Mouse (Mus musculus): ENCODE results near the gene Smndc1. TPM values are rescaled to one million over a fixed set of nuclear protein-coding genes. Genes with fewer than 3 reads are reported as not detected.

Smndc1 gene
- polyA plus RNA-seq, 1 experiment from 2014 or later, result 43.8 TPM

DNA sequence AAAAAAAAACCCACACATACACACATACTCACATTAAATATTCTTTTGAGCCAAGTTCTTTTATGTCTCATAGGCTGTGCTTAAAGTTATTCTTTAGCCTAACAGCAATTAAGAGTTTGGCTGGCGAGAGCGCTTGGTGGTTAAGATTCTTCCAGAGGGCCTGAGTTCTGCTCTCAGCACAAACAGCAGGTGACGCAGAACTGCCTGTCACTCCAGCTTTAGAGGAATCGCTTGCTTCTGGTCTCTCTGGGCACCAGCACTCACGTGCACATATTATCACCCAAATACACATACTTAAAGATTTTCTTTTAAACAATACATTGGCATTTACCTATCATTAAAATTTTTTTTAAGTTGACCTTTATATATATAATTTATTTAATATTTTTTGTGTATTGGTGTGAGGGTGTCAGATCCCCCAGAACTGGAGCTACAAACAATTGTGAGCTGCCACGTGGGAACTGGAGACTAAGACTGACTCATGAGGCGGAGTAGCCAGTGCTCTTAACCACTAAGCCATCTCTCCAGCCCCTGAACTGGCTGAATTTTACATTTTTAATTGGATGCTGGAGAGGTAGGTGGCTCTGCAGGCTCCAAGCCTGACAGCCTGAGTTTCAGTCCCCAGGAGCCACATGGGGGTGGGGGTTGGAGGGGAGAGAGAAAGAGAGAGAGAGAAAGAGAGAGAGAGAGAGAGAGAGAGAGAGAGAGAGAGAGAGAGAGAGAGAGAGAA, 35.9 kb downstream of the Smndc1 start:
- Histone ChIP-seq H3K4me1 (replicated peaks; ENCODE audit: control insufficient read depth, insufficient read depth, low read length) (peaks cover 5% of the 10 kb centered on the region), H3K4me3 (ENCODE audit: low read depth, low read length) (no peak overlapping the region), H3K27ac (ENCODE audit: low read depth) (no peak overlapping the region), H3K36me3 (ENCODE audit: control insufficient read depth, insufficient read depth, low read length) (peaks cover 12% of the 10 kb centered on the region), H3K27me3 (replicated peaks; ENCODE audit: control insufficient read depth, insufficient read depth, low read length) (no peaks in the 10 kb centered on the region), H3K4me2 (ENCODE audit: low read length) (no peak overlapping the region), H3K9ac (ENCODE audit: low read length) (no peak overlapping the region), H3K9me3 (ENCODE audit: control insufficient read depth, low read length) (no peaks in the 10 kb centered on the region)
- DNase-seq (ENCODE audit: low spot score), result no peak
- WGBS, result 81% methylated on average over 7 of the region's 7 CpGs
- no peak for ATAC-seq (replicated peaks; ENCODE audit: low FRiP score, low TSS enrichment, low read depth)

- Histone ChIP-seq H3K9me3 (ENCODE audit: control insufficient read depth, low read length) (no peaks in the 10 kb centered on the region), H3K36me3 (ENCODE audit: control insufficient read depth, insufficient read depth, low read length) (peaks cover 12% of the 10 kb centered on the region), H3K4me2 (ENCODE audit: low read length) (no peak overlapping the region), H3K9ac (ENCODE audit: low read length) (no peak overlapping the region), H3K27me3 (replicated peaks; ENCODE audit: control insufficient read depth, insufficient read depth, low read length) (no peaks in the 10 kb centered on the region), H3K27ac (ENCODE audit: low read depth) (no peak overlapping the region), H3K4me3 (ENCODE audit: low read depth, low read length) (no peak overlapping the region), H3K4me1 (replicated peaks; ENCODE audit: control insufficient read depth, insufficient read depth, low read length) (no peaks in the 10 kb centered on the region; the same call in 1 of the 2 replicates)
- no peak for ATAC-seq (replicated peaks; ENCODE audit: low FRiP score, low TSS enrichment, low read depth)
- 87% methylated on average over 7 of the region's 7 CpGs for WGBS
- DNase-seq (ENCODE audit: low spot score), result no peak
Observed at GRCm38 (mm10) chr19:53353864-53354263, 36.5 kb downstream of the Smndc1 start.

DNA sequence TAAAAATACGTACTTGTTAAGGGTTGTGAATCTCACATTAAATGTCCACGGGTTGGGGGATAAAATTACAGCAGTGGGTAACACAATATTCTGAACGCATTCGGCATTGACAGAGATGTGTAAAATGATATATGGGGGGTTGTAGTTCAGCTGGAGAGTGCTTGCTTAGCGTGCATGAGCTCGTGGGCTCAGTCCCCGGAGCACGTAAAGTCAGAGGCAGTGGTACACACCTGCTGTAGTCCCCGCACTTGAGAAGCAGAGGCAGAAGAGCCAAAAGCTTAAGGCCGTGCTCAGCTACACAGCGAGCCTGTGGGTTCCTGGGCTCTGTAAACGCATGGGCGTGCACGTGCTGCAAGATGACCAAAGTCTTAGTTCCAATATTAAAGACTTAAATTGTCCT, 44.6 kb downstream of the Smndc1 start:
- Histone ChIP-seq H3K36me3 (ENCODE audit: control insufficient read depth, insufficient read depth, low read length) (peaks cover 8% of the 10 kb centered on the region; the same call in 1 of the 2 replicates), H3K27ac (ENCODE audit: low read depth) (no peak overlapping the region), H3K4me2 (ENCODE audit: low read length) (no peak overlapping the region), H3K9me3 (ENCODE audit: control insufficient read depth, low read length) (no peaks in the 10 kb centered on the region), H3K4me3 (ENCODE audit: low read depth, low read length) (no peak overlapping the region), H3K27me3 (replicated peaks; ENCODE audit: control insufficient read depth, insufficient read depth, low read length) (no peaks in the 10 kb centered on the region), H3K4me1 (replicated peaks; ENCODE audit: control insufficient read depth, insufficient read depth, low read length) (no peaks in the 10 kb centered on the region; the same call in 1 of the 2 replicates), H3K9ac (ENCODE audit: low read length) (no peak overlapping the region)
- no peak for DNase-seq (ENCODE audit: low spot score)
- no peak for ATAC-seq (replicated peaks; ENCODE audit: low FRiP score, low TSS enrichment, low read depth)
- 74% methylated on average over 14 of the region's 14 CpGs for WGBS

DNA sequence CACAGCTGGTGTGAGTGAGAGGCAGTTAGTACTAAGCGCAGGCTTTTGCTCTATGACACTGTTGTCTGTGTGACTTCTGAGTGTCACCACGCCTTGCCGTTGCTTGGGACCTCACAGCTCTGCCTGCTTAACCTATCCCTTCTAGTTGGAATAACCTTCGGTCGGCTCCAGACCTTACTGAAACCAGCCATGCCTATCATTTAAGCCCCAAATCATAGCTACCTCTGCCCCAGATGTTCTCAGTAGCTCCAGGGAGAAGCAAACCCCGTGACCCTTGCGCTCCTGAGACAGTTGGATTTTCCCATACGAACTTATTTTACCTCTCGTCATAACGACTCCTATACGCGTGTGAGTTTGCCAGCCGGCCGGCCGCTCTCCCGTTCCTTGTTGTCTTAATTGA, 46.3 kb downstream of the Smndc1 start:
- Histone ChIP-seq H3K4me1 (replicated peaks; ENCODE audit: control insufficient read depth, insufficient read depth, low read length) (peaks cover 7% of the 10 kb centered on the region; the same call in 1 of the 2 replicates), H3K4me3 (ENCODE audit: low read depth, low read length) (no peak overlapping the region), H3K27me3 (replicated peaks; ENCODE audit: control insufficient read depth, insufficient read depth, low read length) (no peaks in the 10 kb centered on the region), H3K9me3 (ENCODE audit: control insufficient read depth, low read length) (no peaks in the 10 kb centered on the region), H3K36me3 (ENCODE audit: control insufficient read depth, insufficient read depth, low read length) (0 out of 2 replicates have a peak, but pooled peaks cover 6% of the 10 kb centered on the region), H3K4me2 (ENCODE audit: low read length) (no peak overlapping the region), H3K9ac (ENCODE audit: low read length) (no peak overlapping the region), H3K27ac (ENCODE audit: low read depth) (no peak overlapping the region)
- WGBS, result 86% methylated on average over 16 of the region's 16 CpGs
- ATAC-seq (replicated peaks; ENCODE audit: low FRiP score, low TSS enrichment, low read depth), result no peak
- no peak for DNase-seq (ENCODE audit: low spot score)

GRCm38 (mm10) chr19:53343174-53343881, 47.0 kb downstream of the Smndc1 start:
- no peaks in the 10 kb centered on the region for H3K27me3 ChIP-seq (replicated peaks; ENCODE audit: control insufficient read depth, insufficient read depth, low read length)
- no peak for ATAC-seq (replicated peaks; ENCODE audit: low FRiP score, low TSS enrichment, low read depth)
- no peak overlapping the region for H3K27ac ChIP-seq (ENCODE audit: low read depth)
- no peaks in the 10 kb centered on the region for H3K9me3 ChIP-seq (ENCODE audit: control insufficient read depth, low read length)
- no peak for DNase-seq (ENCODE audit: low spot score)
- H3K4me3 ChIP-seq (ENCODE audit: low read depth, low read length), result no peak overlapping the region
- peaks cover 7% of the 10 kb centered on the region; the same call in 1 of the 2 replicates for H3K36me3 ChIP-seq (ENCODE audit: control insufficient read depth, insufficient read depth, low read length)
- H3K9ac ChIP-seq (ENCODE audit: low read length), result no peak overlapping the region
- peaks cover 7% of the 10 kb centered on the region; the same call in 1 of the 2 replicates for H3K4me1 ChIP-seq (replicated peaks; ENCODE audit: control insufficient read depth, insufficient read depth, low read length)
- H3K4me2 ChIP-seq (ENCODE audit: low read length), result no peak overlapping the region
- 88% methylated on average over 13 of the region's 13 CpGs for WGBS

DNA sequence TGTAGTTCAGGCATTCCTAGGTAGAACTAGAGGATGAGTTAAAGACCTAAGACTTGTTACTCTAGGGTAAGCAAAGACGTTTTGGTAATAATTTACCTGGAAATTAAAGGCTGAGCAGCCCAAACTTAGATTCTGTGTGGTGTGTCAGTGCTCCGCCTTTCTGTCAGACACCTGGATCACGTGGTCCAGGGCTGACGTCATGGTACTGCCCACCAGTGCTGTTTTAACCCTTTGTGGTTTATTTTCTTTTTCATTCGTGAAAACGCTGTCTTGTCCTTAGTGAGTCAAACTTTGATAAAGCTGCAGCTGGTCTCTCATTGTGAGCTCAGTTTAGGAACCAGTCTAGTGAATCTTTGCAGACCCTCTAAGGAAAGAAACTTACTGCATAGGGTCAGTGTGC, 50.0 kb downstream of the Smndc1 start:
- Histone ChIP-seq H3K4me1 (replicated peaks; ENCODE audit: control insufficient read depth, insufficient read depth, low read length) (peaks cover 7% of the 10 kb centered on the region; the same call in 1 of the 2 replicates), H3K36me3 (ENCODE audit: control insufficient read depth, insufficient read depth, low read length) (peaks cover 16% of the 10 kb centered on the region), H3K9me3 (ENCODE audit: control insufficient read depth, low read length) (no peaks in the 10 kb centered on the region), H3K4me3 (ENCODE audit: low read depth, low read length) (no peak overlapping the region), H3K9ac (ENCODE audit: low read length) (no peak overlapping the region), H3K27ac (ENCODE audit: low read depth) (no peak overlapping the region), H3K27me3 (replicated peaks; ENCODE audit: control insufficient read depth, insufficient read depth, low read length) (no peaks in the 10 kb centered on the region), H3K4me2 (ENCODE audit: low read length) (peak overlapping the region; percentile 9; the same call in 1 of the 2 replicates)
- WGBS, result 19% methylated on average over 6 of the region's 6 CpGs
- DNase-seq (ENCODE audit: low spot score) (peak; percentile 59), ATAC-seq (replicated peaks; ENCODE audit: low FRiP score, low TSS enrichment, low read depth) (0 out of 2 replicates have a peak, but pooled peaks have one; percentile 30)

DNA sequence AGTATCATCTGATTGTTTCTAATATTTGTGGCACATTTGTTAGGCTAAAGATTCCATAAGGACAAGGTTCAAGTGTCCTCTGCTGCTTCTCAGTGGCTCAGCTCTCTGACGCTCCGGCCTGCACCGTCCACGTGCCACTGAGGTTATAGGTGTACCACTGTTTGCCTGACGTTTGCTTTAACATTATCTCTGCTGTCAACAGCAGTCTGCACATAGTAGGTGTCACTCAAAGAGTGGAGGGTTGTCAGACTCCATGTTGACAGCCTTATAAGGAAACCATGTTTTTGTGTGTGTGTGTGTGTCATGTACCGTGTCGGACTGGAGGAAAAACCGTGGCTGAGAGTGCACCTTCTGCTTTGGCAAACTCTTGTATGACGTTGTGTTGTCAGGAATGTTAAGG, 55.1 kb downstream of the Smndc1 start:
- DNase-seq (ENCODE audit: low spot score) (no peak), ATAC-seq (replicated peaks; ENCODE audit: low FRiP score, low TSS enrichment, low read depth) (no peak)
- Histone ChIP-seq H3K4me3 (ENCODE audit: low read depth, low read length) (no peak overlapping the region), H3K9me3 (ENCODE audit: control insufficient read depth, low read length) (no peaks in the 10 kb centered on the region), H3K27me3 (replicated peaks; ENCODE audit: control insufficient read depth, insufficient read depth, low read length) (no peaks in the 10 kb centered on the region), H3K9ac (ENCODE audit: low read length) (no peak overlapping the region), H3K36me3 (ENCODE audit: control insufficient read depth, insufficient read depth, low read length) (peaks cover 44% of the 10 kb centered on the region), H3K4me1 (replicated peaks; ENCODE audit: control insufficient read depth, insufficient read depth, low read length) (peaks cover 13% of the 10 kb centered on the region), H3K27ac (ENCODE audit: low read depth) (no peak overlapping the region), H3K4me2 (ENCODE audit: low read length) (no peak overlapping the region)
- WGBS, result 92% methylated on average over 9 of the region's 9 CpGs

DNA sequence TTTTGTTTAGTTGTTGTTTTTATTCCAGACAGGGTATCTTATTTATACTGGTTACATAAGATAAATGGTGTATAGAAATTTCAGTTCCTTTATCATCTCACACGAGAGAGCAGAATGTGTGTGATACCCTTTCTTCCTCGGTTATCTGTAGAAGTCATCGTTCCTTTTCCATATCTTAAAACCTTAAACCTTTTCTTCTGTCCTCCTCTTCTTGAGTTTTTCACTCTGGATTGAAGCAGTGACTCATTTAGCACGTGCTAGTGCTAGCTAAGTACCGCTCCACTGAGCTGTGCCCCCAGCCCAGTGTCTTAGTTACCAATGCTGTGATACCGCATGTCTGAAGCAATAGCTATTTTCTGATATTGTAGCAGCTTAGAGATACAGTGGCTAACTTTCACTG, 56.6 kb downstream of the Smndc1 start:
- Histone ChIP-seq H3K4me2 (ENCODE audit: low read length) (no peak overlapping the region), H3K27ac (ENCODE audit: low read depth) (no peak overlapping the region), H3K27me3 (replicated peaks; ENCODE audit: control insufficient read depth, insufficient read depth, low read length) (no peaks in the 10 kb centered on the region), H3K36me3 (ENCODE audit: control insufficient read depth, insufficient read depth, low read length) (peaks cover 44% of the 10 kb centered on the region), H3K4me1 (replicated peaks; ENCODE audit: control insufficient read depth, insufficient read depth, low read length) (peaks cover 7% of the 10 kb centered on the region), H3K9ac (ENCODE audit: low read length) (no peak overlapping the region), H3K4me3 (ENCODE audit: low read depth, low read length) (no peak overlapping the region), H3K9me3 (ENCODE audit: control insufficient read depth, low read length) (no peaks in the 10 kb centered on the region)
- ATAC-seq (replicated peaks; ENCODE audit: low FRiP score, low TSS enrichment, low read depth), result no peak
- WGBS, result 89% methylated on average over 6 of the region's 6 CpGs
- DNase-seq (ENCODE audit: low spot score), result no peak

Data from intestine, embryonic 14.5 days (tissue).